Mouse (Mus musculus): ENCODE results near the gene Vasp.
A peak's percentile ranks its signal among the peaks of the same experiment; 100 is the strongest.

Vasp gene

GRCm38 (mm10) chr7:19303770-19304169 lies 32.2 kb upstream of the Vasp start:
- DNase-seq (ENCODE audit: low read depth, low spot score) = peak; percentile 91

GRCm38 (mm10) chr7:19303046-19303305 lies 31.4 kb upstream of the Vasp start:
- peak; percentile 71 for DNase-seq (ENCODE audit: low read depth, low spot score)

- peak; percentile 71 for DNase-seq (ENCODE audit: low read depth, low spot score)
These were observed 30.8 kb upstream of the Vasp start for GRCm38 (mm10) chr7:19302264-19303045.

DNA sequence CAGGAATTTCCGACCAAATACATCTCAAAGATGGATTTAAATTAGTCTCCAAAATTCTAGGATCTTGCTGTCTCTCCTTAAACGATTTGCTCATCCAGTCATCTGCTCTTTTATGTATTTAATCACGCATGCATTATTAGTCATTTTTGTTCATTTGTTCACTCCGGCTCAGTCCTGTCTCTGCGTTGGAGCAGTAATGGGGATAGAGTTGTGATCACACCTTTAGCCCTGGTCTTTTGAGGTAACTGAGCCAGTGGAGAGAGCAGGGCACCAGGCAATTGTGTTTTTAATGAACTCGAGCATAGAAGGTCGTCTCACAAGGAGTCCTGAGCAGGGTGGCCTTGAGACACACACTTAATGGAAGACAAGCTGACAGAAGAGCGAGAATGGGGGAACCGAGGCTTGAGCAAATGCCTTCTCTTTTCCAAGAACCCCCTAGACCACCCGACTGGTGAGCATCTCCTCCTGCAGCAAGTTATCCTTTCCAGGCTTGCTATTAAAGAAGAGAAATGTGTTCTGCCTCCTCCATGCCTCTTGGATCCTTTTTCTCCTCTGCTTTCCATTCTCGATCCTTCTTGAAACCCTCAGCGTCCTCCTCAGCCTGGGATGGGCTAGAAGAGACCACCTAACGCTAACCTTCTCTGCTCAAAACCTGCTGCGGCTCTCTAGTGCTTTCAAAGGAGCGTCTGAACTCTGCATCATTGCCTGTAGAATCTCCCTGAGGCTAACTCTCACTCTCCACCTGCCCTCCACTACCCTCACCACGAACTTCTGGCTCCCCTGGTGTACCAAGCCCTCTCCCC lies 30.0 kb upstream of the Vasp start:
- DNase-seq (ENCODE audit: low read depth, low spot score) = peak; percentile 54

DNA sequence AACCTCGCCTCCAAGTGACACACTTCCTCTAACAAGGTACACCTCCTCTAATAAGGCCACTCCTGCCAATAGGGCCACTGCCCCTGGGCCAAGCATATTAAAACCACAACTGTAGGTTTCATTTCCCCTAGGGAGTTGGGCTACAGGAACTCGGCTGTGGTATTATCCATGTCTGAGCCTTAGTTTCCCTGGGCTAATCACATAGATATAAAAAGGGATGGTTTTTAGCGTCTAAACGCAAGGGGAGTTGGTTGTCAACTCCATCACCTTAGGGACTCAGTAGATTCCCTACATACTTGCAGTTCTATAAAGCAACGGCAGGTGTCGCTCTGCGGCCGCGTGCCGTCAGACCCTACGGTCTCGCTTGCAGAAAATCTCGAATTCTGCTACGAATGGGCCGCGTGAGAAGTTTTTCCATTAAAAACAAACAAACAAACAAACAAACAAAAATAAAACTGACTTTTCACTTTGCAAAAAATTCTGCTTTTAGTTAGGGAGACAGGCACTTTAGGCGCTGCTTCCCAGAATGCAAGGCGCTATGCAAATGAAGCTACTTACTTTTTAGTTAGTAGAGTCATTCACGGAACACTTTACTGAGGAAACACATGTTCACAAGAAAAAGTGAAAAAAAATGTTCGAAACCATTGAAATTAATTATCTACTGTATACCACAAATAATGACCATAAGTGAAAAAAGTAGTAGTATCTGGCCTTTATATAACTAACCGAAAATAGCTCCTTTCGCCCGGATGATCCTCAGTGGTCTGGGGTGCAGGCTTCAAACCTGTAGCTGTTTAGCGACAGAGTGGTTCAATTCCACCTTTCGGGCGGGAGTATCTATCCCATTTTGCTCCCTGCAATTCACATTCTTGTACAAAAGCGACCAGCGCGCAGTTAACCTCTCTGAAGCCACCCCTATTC lies 29.1 kb upstream of the Vasp start:
- DNase-seq (ENCODE audit: low read depth, low spot score) = peak; percentile 93

DNA sequence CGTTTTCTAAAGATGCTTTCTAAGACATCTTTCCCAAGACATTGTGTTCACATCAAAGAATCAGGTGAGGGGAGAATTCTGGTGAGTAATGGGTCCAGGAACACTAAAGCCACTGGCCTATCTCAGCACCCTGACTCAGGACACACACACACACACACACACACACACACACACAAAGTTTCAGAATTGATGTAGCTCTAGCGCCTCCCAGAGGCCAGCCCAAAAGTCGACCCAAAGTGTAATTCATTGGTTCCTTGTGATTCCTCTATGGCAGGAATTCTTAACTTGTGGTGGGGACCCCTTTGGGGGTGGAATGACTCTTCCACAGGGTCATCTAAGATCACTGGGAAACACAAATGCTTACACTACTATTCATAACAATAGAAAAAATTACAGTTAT lies 27.6 kb upstream of the Vasp start:
- DNase-seq (ENCODE audit: low read depth, low spot score) = peak; percentile 76

GRCm38 (mm10) chr7:19297794-19298193 lies 26.2 kb upstream of the Vasp start:
- no peak for DNase-seq (ENCODE audit: low read depth, low spot score)

GRCm38 (mm10) chr7:19297034-19297433 lies 25.4 kb upstream of the Vasp start:
- DNase-seq (ENCODE audit: low read depth, low spot score) = peak; percentile 47

- peak; percentile 94 for DNase-seq (ENCODE audit: low read depth, low spot score)
These were observed 24.0 kb upstream of the Vasp start for GRCm38 (mm10) chr7:19295503-19296185.

- DNase-seq (ENCODE audit: low read depth, low spot score) = no peak
These were observed 19.5 kb upstream of the Vasp start for GRCm38 (mm10) chr7:19290969-19291596.

GRCm38 (mm10) chr7:19284763-19285162 lies 13.1 kb upstream of the Vasp start:
- DNase-seq (ENCODE audit: low read depth, low spot score) = peak; percentile 80

DNA sequence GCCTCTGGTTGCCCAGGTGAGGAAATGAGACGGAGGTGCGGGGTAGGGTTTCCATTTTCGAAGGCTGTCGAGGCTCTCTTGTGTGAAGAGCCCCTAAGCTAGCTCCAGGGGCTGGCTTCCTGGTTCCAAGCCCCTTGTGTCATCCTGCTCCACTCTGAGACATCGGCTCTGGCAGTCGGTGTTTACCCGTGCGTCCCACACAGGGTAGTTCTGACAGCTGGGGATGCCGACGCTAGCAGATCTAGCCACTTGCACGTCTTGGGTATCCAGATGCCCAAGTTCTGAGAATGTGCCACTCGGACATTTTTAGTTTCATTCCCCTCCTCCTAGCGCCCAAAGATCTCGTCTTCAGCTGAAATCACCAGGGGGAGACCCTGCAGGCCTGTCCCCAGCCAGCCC lies 11.8 kb upstream of the Vasp start:
- no peak for DNase-seq (ENCODE audit: low read depth, low spot score)

DNA sequence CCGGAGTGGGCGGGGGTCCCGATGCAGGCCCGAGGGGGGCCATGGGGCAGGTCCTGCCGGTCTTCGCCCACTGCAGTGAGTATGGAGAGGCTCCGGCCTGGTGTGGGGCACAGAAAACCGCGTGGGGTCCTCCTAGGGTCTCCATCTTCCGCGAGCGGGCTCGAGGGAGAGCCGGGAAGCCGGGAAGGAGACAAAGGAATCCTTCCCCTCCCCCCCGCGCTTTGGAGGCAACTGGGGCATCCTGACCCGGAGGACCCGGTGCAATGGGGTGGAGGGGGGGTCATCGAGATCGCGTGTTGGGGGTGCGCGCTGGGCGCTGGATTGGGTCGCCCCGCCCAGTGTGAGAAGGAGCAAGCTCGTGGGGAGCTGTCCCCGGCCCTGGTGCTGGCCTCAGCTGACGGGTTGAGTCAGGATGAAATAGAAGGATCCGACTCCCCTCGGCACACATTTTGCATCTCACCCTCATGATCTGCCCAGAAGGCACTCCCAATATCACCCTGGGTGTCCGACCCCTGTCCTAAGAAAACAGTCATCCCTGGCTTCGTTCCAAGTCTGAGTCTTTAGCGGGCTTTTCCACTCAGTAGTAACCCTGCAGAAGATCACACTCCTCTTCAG lies 11.3 kb upstream of the Vasp start:
- DNase-seq (ENCODE audit: low read depth, low spot score) = peak; percentile 73

GRCm38 (mm10) chr7:19282385-19282784 lies 10.8 kb upstream of the Vasp start, which contains the start of gene Rtn2:
Gene Rtn2 (plus strand): TSS chr7:19282624.
- peak; percentile 87 for DNase-seq (ENCODE audit: low read depth, low spot score)

DNA sequence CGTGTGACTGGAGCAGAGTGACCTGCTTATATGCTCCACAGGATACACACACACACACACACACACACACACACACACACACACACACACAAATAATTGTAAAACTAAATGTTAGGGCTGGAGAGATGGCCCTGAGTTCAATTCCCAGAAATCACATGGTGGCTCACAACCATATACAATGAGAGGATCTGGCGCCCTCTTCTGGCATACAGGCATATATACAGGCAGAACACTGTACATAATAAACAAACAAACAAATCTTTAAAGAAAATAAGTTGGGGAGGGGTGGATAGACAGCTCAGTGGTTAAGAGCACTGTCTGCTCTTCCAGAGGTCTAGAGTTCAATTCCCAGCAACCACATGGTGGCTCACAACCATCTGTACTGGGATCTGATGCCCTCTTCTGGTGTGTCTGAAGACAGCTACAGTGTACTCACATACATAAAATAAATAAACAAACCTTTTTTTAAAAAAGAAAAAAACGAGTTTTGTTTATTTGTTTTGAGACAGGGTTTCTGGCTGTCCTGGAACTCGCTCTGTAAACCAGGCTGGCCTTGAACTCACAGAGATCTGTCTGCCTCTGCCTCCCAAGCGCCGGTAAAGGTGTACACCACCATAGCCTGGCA lies 10.2 kb upstream of the Vasp start:
- peak; percentile 84 for DNase-seq (ENCODE audit: low read depth, low spot score)

DNA sequence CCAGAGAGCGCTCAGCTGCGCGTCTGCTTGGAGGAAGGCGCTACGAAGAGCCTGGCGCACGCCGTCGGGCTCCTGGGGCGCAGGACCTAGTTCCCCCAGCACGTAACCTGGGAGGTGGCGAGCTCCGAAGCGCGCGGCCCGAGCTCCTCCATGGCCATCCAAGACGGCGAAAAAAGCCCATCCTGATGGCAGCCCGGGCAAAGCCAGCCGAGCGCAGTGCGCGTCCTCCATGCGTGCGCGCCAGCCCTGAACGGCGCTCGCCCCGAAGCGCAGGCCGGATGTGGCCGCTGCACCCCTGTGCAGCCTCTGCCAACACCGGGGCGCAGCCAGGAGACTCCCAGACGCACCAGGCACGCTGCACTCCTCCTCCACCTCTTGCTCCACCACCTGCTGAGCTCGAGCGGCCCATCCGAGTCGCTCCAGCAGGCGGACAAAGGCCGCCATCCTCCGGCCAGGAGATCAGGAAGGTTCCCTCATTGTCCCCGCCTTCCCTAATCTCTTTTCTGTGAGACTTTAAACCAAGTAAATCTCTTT lies 8.0 kb upstream of the Vasp start, which contains the start of gene Ppm1n:
Ppm1n (minus strand) TSS at position 484 of the 534 bp plus-strand sequence.
- peak; percentile 69 for DNase-seq (ENCODE audit: low read depth, low spot score)

GRCm38 (mm10) chr7:19279052-19279451 lies 7.4 kb upstream of the Vasp start:
- peak; percentile 27 for DNase-seq (ENCODE audit: low read depth, low spot score)

DNA sequence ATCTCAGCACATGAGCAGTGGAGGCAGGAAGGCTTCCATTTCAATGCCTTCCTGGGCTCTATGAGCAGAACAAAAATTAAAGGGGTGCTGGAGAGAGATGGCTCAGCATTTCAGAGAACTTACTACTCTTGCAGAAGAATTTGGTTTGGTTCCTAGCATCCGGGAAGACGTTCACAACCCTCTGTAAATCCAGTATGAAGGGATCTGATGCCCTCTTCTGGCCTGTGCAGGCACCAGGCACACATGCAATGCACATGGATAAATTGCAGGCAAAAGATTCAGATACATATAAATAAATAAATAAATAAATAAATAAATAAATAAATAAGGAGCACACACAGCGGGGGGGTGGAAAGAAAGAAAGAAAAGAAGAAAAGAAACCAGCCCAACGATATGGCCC lies 4.6 kb upstream of the Vasp start:
- peak; percentile 56 for DNase-seq (ENCODE audit: low read depth, low spot score)

DNA sequence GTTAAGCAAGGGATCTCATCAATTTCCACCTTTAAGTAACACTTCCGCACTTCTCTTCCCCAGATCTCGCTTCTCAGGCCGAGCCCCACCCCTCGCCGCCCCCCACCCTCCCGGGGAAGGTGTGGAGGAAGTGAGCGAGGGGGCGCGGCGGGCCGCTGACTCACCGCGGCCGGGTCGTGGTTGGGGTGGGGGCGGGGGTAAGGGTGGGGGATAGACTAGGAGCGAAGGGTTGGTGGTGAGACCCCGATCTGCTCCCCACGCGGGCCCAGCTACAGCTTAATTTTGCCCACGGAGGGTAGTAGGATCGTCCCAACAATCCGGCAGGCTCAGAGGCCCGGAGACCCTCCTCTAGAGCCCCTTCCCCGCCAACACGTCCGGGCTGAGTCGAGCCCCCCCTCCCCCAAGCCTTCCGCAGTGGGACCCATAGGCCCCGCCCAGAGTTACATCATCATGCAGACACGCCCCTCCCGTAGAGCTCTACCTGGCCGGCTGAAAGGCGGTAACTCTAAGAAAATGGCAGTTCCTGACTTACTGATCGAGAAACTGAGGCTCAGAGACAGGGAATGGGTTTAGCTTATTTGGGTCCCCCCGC lies 652 bp upstream of the Vasp start:
- peak; percentile 95 for DNase-seq (ENCODE audit: low read depth, low spot score)

All from CD4-positive, CD25-positive, alpha-beta regulatory T cell, adult 2 months (primary cell).